ENCODE assay signal across 12 mouse cellular contexts in the genomic region with DNA sequence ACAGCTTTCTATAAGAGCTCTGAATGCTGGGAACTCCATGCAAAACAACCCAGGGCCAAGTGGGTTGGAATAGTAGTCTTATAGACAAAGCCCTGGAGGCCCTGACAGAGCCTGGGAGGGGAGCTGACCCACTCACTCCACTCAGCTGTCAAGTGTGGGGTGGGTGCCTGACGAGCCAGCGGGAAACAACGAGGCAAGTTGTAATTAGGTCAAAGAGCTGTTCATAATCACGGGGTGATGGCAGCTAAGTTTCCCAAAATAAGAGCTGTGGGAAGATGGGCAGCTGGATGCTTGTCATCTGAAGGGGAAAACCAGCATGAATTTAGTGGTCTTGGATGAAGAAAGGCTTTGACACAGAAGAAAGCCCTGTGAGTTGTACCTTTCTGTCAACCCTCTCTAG.
"Had no signal": no experiment of that assay in that cellular context is flagged by ENCODE, and none has a peak within 500 bp of the region (broad histone marks: within the 10 kb centered on the region; RNA-seq: fewer than 3 reads in every experiment).

No protein-coding gene starts in this region.

- H3K4me1 ChIP-seq: limb, embryonic 10.5 days; liver, embryonic 15.5 days; stomach, embryonic 15.5 days had no signal

- H3K4me2 ChIP-seq: liver, embryonic 11.5 days; liver, embryonic 15.5 days; midbrain, embryonic 13.5 days; stomach, embryonic 15.5 days had no signal

- H3K9me3 ChIP-seq: limb, embryonic 10.5 days; liver, embryonic 15.5 days; midbrain, embryonic 13.5 days; stomach, embryonic 15.5 days had no signal

- H3K4me3 ChIP-seq: limb, embryonic 10.5 days; liver, embryonic 15.5 days; midbrain, embryonic 13.5 days; stomach, embryonic 15.5 days had no signal

- H3K27ac ChIP-seq: limb, embryonic 10.5 days; liver, embryonic 15.5 days; midbrain, embryonic 13.5 days; stomach, embryonic 15.5 days had no signal

- ATAC-seq: lung, postnatal 0 days; midbrain, embryonic 13.5 days had no signal

- H3K27me3 ChIP-seq: liver, embryonic 15.5 days; midbrain, embryonic 13.5 days; stomach, embryonic 15.5 days had no signal

- DNase-seq: kidney, postnatal 10 days; kidney, postnatal 4 days; lung, adult 2 months; lung, postnatal 36 days; thymus, adult 2 months; thymus, postnatal 25 days had no signal

- H3K36me3 ChIP-seq: limb, embryonic 10.5 days; liver, embryonic 15.5 days; midbrain, embryonic 13.5 days; stomach, embryonic 15.5 days had no signal

- H3K9ac ChIP-seq: liver, embryonic 15.5 days; midbrain, embryonic 13.5 days; stomach, embryonic 15.5 days had no signal
